Mouse (Mus musculus): ENCODE measurements around the gene Blcap. TPM values are rescaled to one million over a fixed set of nuclear protein-coding genes. Genes with fewer than 3 reads are reported as not detected.

Gene Blcap
- polyA plus RNA-seq, 1 experiment, result 63.9 TPM

- H3K4me3 ChIP-seq (ENCODE audit: insufficient read depth, low read length), result no peak overlapping the region
- H3K27ac ChIP-seq (ENCODE audit: insufficient read depth, low read length), result no peak overlapping the region
- H3K4me1 ChIP-seq (ENCODE audit: control insufficient read depth, insufficient read depth, low read length), result peaks cover 2% of the 10 kb centered on the region; the same call in 1 of the 2 replicates
- TF ChIP-seq POLR2A (IDR thresholded peaks at IDR 0.05; ENCODE audit: low read depth, low read length) (no peak), CTCF (IDR thresholded peaks at IDR 0.05; ENCODE audit: borderline replicate concordance, insufficient read depth, low read length) (no peak)
Observed at GRCm38 (mm10) chr2:157572786-157573185, 1.7 kb upstream of the Blcap start.

- H3K4me3 ChIP-seq (ENCODE audit: insufficient read depth, low read length), result no peak overlapping the region
- TF ChIP-seq CTCF (IDR thresholded peaks at IDR 0.05; ENCODE audit: borderline replicate concordance, insufficient read depth, low read length) (no peak), POLR2A (IDR thresholded peaks at IDR 0.05; ENCODE audit: low read depth, low read length) (no peak)
- peaks cover 7% of the 10 kb centered on the region for H3K4me1 ChIP-seq (ENCODE audit: control insufficient read depth, insufficient read depth, low read length)
- H3K27ac ChIP-seq (ENCODE audit: insufficient read depth, low read length), result no peak overlapping the region
Observed at GRCm38 (mm10) chr2:157569796-157570485, 1.1 kb downstream of the Blcap start.

GRCm38 (mm10) chr2:157568881-157569280 lies 2.2 kb downstream of the Blcap start:
- H3K4me1 ChIP-seq (ENCODE audit: control insufficient read depth, insufficient read depth, low read length), result peaks cover 7% of the 10 kb centered on the region
- TF ChIP-seq POLR2A (IDR thresholded peaks at IDR 0.05; ENCODE audit: low read depth, low read length) (no peak), CTCF (IDR thresholded peaks at IDR 0.05; ENCODE audit: borderline replicate concordance, insufficient read depth, low read length) (no peak)
- no peak overlapping the region for H3K4me3 ChIP-seq (ENCODE audit: insufficient read depth, low read length)
- H3K27ac ChIP-seq (ENCODE audit: insufficient read depth, low read length), result no peak overlapping the region

- peak overlapping the region; percentile 66 for H3K4me3 ChIP-seq (ENCODE audit: insufficient read depth, low read length)
- H3K27ac ChIP-seq (ENCODE audit: insufficient read depth, low read length), result peak overlapping the region; percentile 97
- no peak for TF ChIP-seq CTCF (IDR thresholded peaks at IDR 0.05; ENCODE audit: borderline replicate concordance, insufficient read depth, low read length)
- peaks cover 7% of the 10 kb centered on the region for H3K4me1 ChIP-seq (ENCODE audit: control insufficient read depth, insufficient read depth, low read length)
Observed at GRCm38 (mm10) chr2:157567235-157567961, 3.7 kb downstream of the Blcap start.

GRCm38 (mm10) chr2:157566260-157566952 lies 4.7 kb downstream of the Blcap start:
- Histone ChIP-seq H3K4me3 (ENCODE audit: insufficient read depth, low read length) (peak overlapping the region; percentile 66), H3K27ac (ENCODE audit: insufficient read depth, low read length) (peak overlapping the region; percentile 97), H3K4me1 (ENCODE audit: control insufficient read depth, insufficient read depth, low read length) (peaks cover 7% of the 10 kb centered on the region)
- TF ChIP-seq CTCF (IDR thresholded peaks at IDR 0.05; ENCODE audit: borderline replicate concordance, insufficient read depth, low read length), result no peak
- peak; percentile 94 for TF ChIP-seq POLR2A (IDR thresholded peaks at IDR 0.05; ENCODE audit: low read depth, low read length)

- peak overlapping the region; percentile 97 for H3K27ac ChIP-seq (ENCODE audit: insufficient read depth, low read length)
- peaks cover 5% of the 10 kb centered on the region for H3K4me1 ChIP-seq (ENCODE audit: control insufficient read depth, insufficient read depth, low read length)
- H3K4me3 ChIP-seq (ENCODE audit: insufficient read depth, low read length), result peak overlapping the region; percentile 66
- TF ChIP-seq POLR2A (IDR thresholded peaks at IDR 0.05; ENCODE audit: low read depth, low read length), result no peak
- no peak for TF ChIP-seq CTCF (IDR thresholded peaks at IDR 0.05; ENCODE audit: borderline replicate concordance, insufficient read depth, low read length)
Observed at GRCm38 (mm10) chr2:157565898-157566259, 5.2 kb downstream of the Blcap start.

GRCm38 (mm10) chr2:157565446-157565845 lies 5.6 kb downstream of the Blcap start:
- H3K4me1 ChIP-seq (ENCODE audit: control insufficient read depth, insufficient read depth, low read length), result peaks cover 5% of the 10 kb centered on the region

GRCm38 (mm10) chr2:157564723-157565122 lies 6.4 kb downstream of the Blcap start:
- Histone ChIP-seq H3K27ac (ENCODE audit: insufficient read depth, low read length) (no peak overlapping the region; the same call in 1 of the 2 replicates), H3K4me3 (ENCODE audit: insufficient read depth, low read length) (peak overlapping the region; percentile 66), H3K4me1 (ENCODE audit: control insufficient read depth, insufficient read depth, low read length) (peaks cover 5% of the 10 kb centered on the region)
- TF ChIP-seq CTCF (IDR thresholded peaks at IDR 0.05; ENCODE audit: borderline replicate concordance, insufficient read depth, low read length) (no peak), POLR2A (IDR thresholded peaks at IDR 0.05; ENCODE audit: low read depth, low read length) (no peak)

More at GRCm38 (mm10) chr2:157565446-157565845, 5.6 kb downstream of the Blcap start:
- Histone ChIP-seq H3K4me3 (ENCODE audit: insufficient read depth, low read length) (peak overlapping the region; percentile 66), H3K27ac (ENCODE audit: insufficient read depth, low read length) (peak overlapping the region; percentile 12; the same call in 1 of the 2 replicates)
- TF ChIP-seq CTCF (IDR thresholded peaks at IDR 0.05; ENCODE audit: borderline replicate concordance, insufficient read depth, low read length) (no peak), POLR2A (IDR thresholded peaks at IDR 0.05; ENCODE audit: low read depth, low read length) (no peak)

- Histone ChIP-seq H3K27ac (ENCODE audit: insufficient read depth, low read length) (no peak overlapping the region), H3K4me3 (ENCODE audit: insufficient read depth, low read length) (no peak overlapping the region), H3K4me1 (ENCODE audit: control insufficient read depth, insufficient read depth, low read length) (peaks cover 5% of the 10 kb centered on the region)
- TF ChIP-seq CTCF (IDR thresholded peaks at IDR 0.05; ENCODE audit: borderline replicate concordance, insufficient read depth, low read length), result no peak
- TF ChIP-seq POLR2A (IDR thresholded peaks at IDR 0.05; ENCODE audit: low read depth, low read length), result no peak
Observed at GRCm38 (mm10) chr2:157563031-157563430, 8.0 kb downstream of the Blcap start.

Data from embryonic fibroblast, embryonic 13.5 days (primary cell).